Mouse (Mus musculus) heart, adult 2 months (tissue): ENCODE measurements around the gene Gm37240. TPM values are rescaled to one million over a fixed set of nuclear protein-coding genes. Genes with fewer than 3 reads are reported as not detected.
A peak's percentile ranks its signal among the peaks of the same experiment; 100 is the strongest.

ENCODE experiments used
- DNase-seq, 2 experiments: peaks; one replicate each; pipeline ENCODE4 v3.0.0; 2021
- H3K27ac ChIP-seq: fragments of 200-600 bp; 2 replicates; pipeline ENCODE4 v1.8.1; 2022
- H3K27me3 ChIP-seq: fragments of 200-500 bp; 2 replicates; pipeline ENCODE4 v1.6.1; 2012; ENCODE audit warnings: mild to moderate bottlenecking, low read length, inconsistent platforms, mixed read lengths; ENCODE audit not compliant: control insufficient read depth, insufficient read depth
- H3K36me3 ChIP-seq: fragments of 200-500 bp; 2 replicates; pipeline ENCODE4 v1.6.1; 2012; ENCODE audit warnings: low read length, inconsistent platforms; ENCODE audit not compliant: control insufficient read depth, insufficient read depth
- H3K4me1 ChIP-seq: fragments of 200-500 bp; 2 replicates; pipeline ENCODE4 v1.6.1; 2011; ENCODE audit warnings: low read length; ENCODE audit not compliant: control insufficient read depth, insufficient read depth
- H3K4me3 ChIP-seq: fragments of 200-600 bp; 2 replicates; pipeline ENCODE4 v1.8.1; 2022
- H3K79me2 ChIP-seq: fragments of 200-500 bp; replicated peaks from 2 replicates; pipeline ENCODE4 v1.6.1; 2012; ENCODE audit warnings: mild to moderate bottlenecking, inconsistent platforms, low read length, moderate library complexity, mixed read lengths; ENCODE audit not compliant: control insufficient read depth, insufficient read depth
- H3K9ac ChIP-seq: fragments of 200-500 bp; 2 replicates; pipeline ENCODE4 v1.6.1; 2012; ENCODE audit warnings: low read depth, mild to moderate bottlenecking, control low read depth, inconsistent platforms, low read length, mixed read lengths
- CTCF ChIP-seq: fragments of 200-600 bp; IDR thresholded peaks from 2 replicates; pipeline ENCODE4 v1.8.1; 2022; ENCODE audit warnings: antibody characterized with exemption, mild to moderate bottlenecking, moderate library complexity
- EP300 ChIP-seq: fragments of 200-500 bp; IDR thresholded peaks from 2 replicates; pipeline ENCODE4 v1.6.1; 2011; ENCODE audit warnings: low read depth, low read length, control low read depth; ENCODE audit not compliant: insufficient read depth
- POLR2A ChIP-seq: fragments of 200-500 bp; IDR thresholded peaks from 2 replicates; pipeline ENCODE4 v1.6.1; 2011; ENCODE audit warnings: mild to moderate bottlenecking, low read depth, low read length, control low read depth; ENCODE audit not compliant: insufficient read depth
- WGBS: fragments of 180-500 bp; shearing (Covaris S2); methylation state at CpG from one replicate; pipeline ENCODE4 v1.1.7; 2018; 5-methylcytosine and 5-hydroxymethylcytosine counted together
- intact Hi-C: fragments of 180-260 bp; cut with DNase I; formaldehyde crosslinking; loops from one replicate; pipeline ENCODE4 v1.15.1; 2025
- polyA plus RNA-seq: library from polyadenylated mRNA; depleted of rRNA; stranded (reverse); fragments of >200 nt; gene quantifications from 2 replicates; pipeline ENCODE4 v1.2.3, GENCODE M21; 2012
- total RNA-seq, 2 experiments: library from RNA; stranded (reverse); gene quantifications; 2 replicates each; pipeline ENCODE4 v1.2.3; 2021

Gm37240 gene
- total and polyA plus RNA-seq, 3 experiments: 25.0 to 45.3 (median 36.6) TPM

GRCm38 (mm10) chr3:85819319-85819718 lies 68.0 kb downstream of the Gm37240 start:
- intact Hi-C loops: no loop called here
- H3K79me2 ChIP-seq: peaks cover 1% of the 10 kb centered on the region
- 72% methylated on average over 3 of the region's 3 CpGs for WGBS
- H3K4me1 ChIP-seq: peaks cover 2% of the 10 kb centered on the region
- H3K36me3 ChIP-seq: no peaks in the 10 kb centered on the region; the same call in 1 of the 2 replicates
- no peak overlapping the region for H3K9ac ChIP-seq
- TF ChIP-seq POLR2A: no peak
- TF ChIP-seq CTCF: no peak
- no peak for TF ChIP-seq EP300
- DNase-seq: no peak
- no peak overlapping the region for H3K27ac ChIP-seq
- H3K27me3 ChIP-seq: no peaks in the 10 kb centered on the region
- no peak overlapping the region for H3K4me3 ChIP-seq

GRCm38 (mm10) chr3:85817191-85817590 lies 70.1 kb downstream of the Gm37240 start, which contains the start of gene Fam160a1:
TSS of gene Fam160a1 (minus strand) at chr3:85817291.
- Histone ChIP-seq H3K36me3 (peaks cover 8% of the 10 kb centered on the region), H3K79me2 (no peaks in the 10 kb centered on the region; the same call in none of the 2 replicates), H3K27ac (no peak within 1 kb of the TSS), H3K4me1 (peaks cover 3% of the 10 kb centered on the region), H3K27me3 (no peaks in the 10 kb centered on the region), H3K4me3 (no peak within 1 kb of the TSS), H3K9ac (no peak within 1 kb of the TSS)
- no peak for DNase-seq
- intact Hi-C loops: no loop called here
- TF ChIP-seq CTCF (no peak), EP300 (no peak)
- 80% methylated on average over 2 of the region's 2 CpGs for WGBS

- DNase-seq: peak in 1 of 2 experiments; percentile 43
- H3K27ac ChIP-seq: peak overlapping the region; percentile 70
- WGBS: 41% methylated on average over 7 of the region's 7 CpGs
- H3K9ac ChIP-seq: no peak overlapping the region
- no peaks in the 10 kb centered on the region for H3K27me3 ChIP-seq
- peaks cover 3% of the 10 kb centered on the region for H3K4me1 ChIP-seq
- intact Hi-C loops: loop anchor here (5.0 kb wide), 1 partner anchor 73 kb away; the partner anchor contains the start of genes Glt28d2 and Gm37240
- no peaks in the 10 kb centered on the region; the same call in 1 of the 2 replicates for H3K79me2 ChIP-seq
- TF ChIP-seq EP300: no peak
- TF ChIP-seq CTCF: no peak
- TF ChIP-seq POLR2A: no peak
- H3K4me3 ChIP-seq: no peak overlapping the region
- peaks cover 8% of the 10 kb centered on the region for H3K36me3 ChIP-seq
Observed at GRCm38 (mm10) chr3:85814241-85814640, 73.1 kb downstream of the Gm37240 start.

- Histone ChIP-seq H3K27ac (peak overlapping the region; percentile 70), H3K36me3 (peaks cover 8% of the 10 kb centered on the region)
- DNase-seq: peak in 1 of 2 experiments; percentile 32
Observed at GRCm38 (mm10) chr3:85813101-85814014, 74.0 kb downstream of the Gm37240 start.

GRCm38 (mm10) chr3:85812010-85812409 lies 75.3 kb downstream of the Gm37240 start:
- Histone ChIP-seq H3K79me2 (no peaks in the 10 kb centered on the region), H3K27ac (peak overlapping the region; percentile 70), H3K4me3 (no peak overlapping the region), H3K36me3 (peaks cover 8% of the 10 kb centered on the region), H3K4me1 (peaks cover 3% of the 10 kb centered on the region), H3K27me3 (no peaks in the 10 kb centered on the region), H3K9ac (no peak overlapping the region)
- TF ChIP-seq EP300 (no peak), POLR2A (no peak), CTCF (no peak)
- WGBS: 50% methylated on average over 5 of the region's 5 CpGs
- intact Hi-C loops: loop anchor here (5.0 kb wide), 1 partner anchor 75 kb away; the partner anchor contains the start of genes Glt28d2 and Gm37240
- no peak for DNase-seq

More at GRCm38 (mm10) chr3:85813101-85814014, 74.0 kb downstream of the Gm37240 start:
- Histone ChIP-seq H3K27me3 (no peaks in the 10 kb centered on the region), H3K79me2 (no peaks in the 10 kb centered on the region; the same call in 1 of the 2 replicates), H3K9ac (no peak overlapping the region), H3K4me3 (no peak overlapping the region), H3K4me1 (peaks cover 3% of the 10 kb centered on the region)
- TF ChIP-seq CTCF (no peak), EP300 (no peak), POLR2A (no peak)
- intact Hi-C loops: loop anchor here (5.0 kb wide), 1 partner anchor 74 kb away; the partner anchor contains the start of genes Glt28d2 and Gm37240
- 57% methylated on average over 4 of the region's 4 CpGs for WGBS

- WGBS: 79% methylated on average over 1 of the region's 1 CpGs
- DNase-seq: no peak
- H3K4me3 ChIP-seq: no peak overlapping the region
- no peaks in the 10 kb centered on the region for H3K79me2 ChIP-seq
- no peak overlapping the region for H3K27ac ChIP-seq
- intact Hi-C loops: no loop called here
- TF ChIP-seq EP300 (no peak), POLR2A (no peak), CTCF (no peak)
- peaks cover 2% of the 10 kb centered on the region for H3K36me3 ChIP-seq
- H3K9ac ChIP-seq: no peak overlapping the region
- no peaks in the 10 kb centered on the region; the same call in none of the 2 replicates for H3K4me1 ChIP-seq
- H3K27me3 ChIP-seq: no peaks in the 10 kb centered on the region
Observed at GRCm38 (mm10) chr3:85793166-85793565, 94.2 kb downstream of the Gm37240 start.
